Mouse (Mus musculus): ENCODE measurements around the gene 1700025B11Rik. TPM values are rescaled to one million over a fixed set of nuclear protein-coding genes. Genes with fewer than 3 reads are reported as not detected.
"Not testable (repeated sequence)": the region's sequence is repeated elsewhere in the genome, so short reads cannot be mapped to it uniquely, and the experiment has no call there.

The 1700025B11Rik gene
- total and polyA plus RNA-seq, 3 experiments, result not detected

GRCm38 (mm10) chr15:77563219-77563618 lies 1.5 kb upstream of the 1700025B11Rik start:
- no peaks in the 10 kb centered on the region for H3K36me3 ChIP-seq (replicated peaks)
- no peak overlapping the region for H3K4me3 ChIP-seq (ENCODE audit: low read depth, low read length)
- no peak for TF ChIP-seq CTCF (IDR thresholded peaks at IDR 0.05; ENCODE audit: low read depth, low read length)
- no peak for TF ChIP-seq POLR2AphosphoS5 (IDR thresholded peaks at IDR 0.05; ENCODE audit: insufficient replicate concordance, low read depth, low read length)
- no peak for TF ChIP-seq TAL1 (conservative IDR thresholded peaks at IDR 0.05; ENCODE audit: low read depth, low read length)
- no peak for TF ChIP-seq GATA2 (IDR thresholded peaks at IDR 0.05; ENCODE audit: borderline replicate concordance, low read depth, low read length)
- no peak for TF ChIP-seq GATA1 (IDR thresholded peaks at IDR 0.05; ENCODE audit: borderline replicate concordance, low read length)
- H3K9me3 ChIP-seq (replicated peaks), result no peaks in the 10 kb centered on the region
- no peaks in the 10 kb centered on the region for H3K27me3 ChIP-seq (ENCODE audit: insufficient read depth, low read length)
- no peak for ATAC-seq (ENCODE audit: extremely low read depth, insufficient number of reproducible peaks, low FRiP score, poor library complexity, severe bottlenecking)
- no peaks in the 10 kb centered on the region for H3K4me1 ChIP-seq (ENCODE audit: insufficient read depth, low read depth, low read length)
- no peak for DNase-seq (ENCODE audit: low spot score)

DNA sequence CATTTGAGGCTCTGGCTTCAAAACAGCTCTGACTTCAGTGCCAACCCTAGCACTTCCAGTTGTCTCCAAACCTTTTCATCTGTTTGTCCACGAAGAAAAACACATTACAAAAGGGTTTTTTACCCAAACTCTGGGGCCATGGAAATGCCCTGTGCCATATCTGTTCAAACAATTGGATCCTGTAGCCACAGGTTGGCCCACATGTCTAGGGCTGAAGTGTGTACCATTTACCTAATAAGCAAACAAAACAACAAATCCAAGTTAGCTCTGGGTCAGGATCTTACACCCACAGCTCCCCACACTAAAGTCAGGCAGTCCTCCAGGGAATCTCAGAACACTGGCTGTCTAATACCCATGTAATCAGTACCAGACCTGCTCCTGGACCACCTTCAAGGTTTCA lies 22.5 kb downstream of the 1700025B11Rik start:
- not testable (repeated sequence) for H3K36me3 ChIP-seq (replicated peaks); H3K27me3 ChIP-seq (ENCODE audit: insufficient read depth, low read length); H3K4me1 ChIP-seq (ENCODE audit: insufficient read depth, low read depth, low read length); ATAC-seq (ENCODE audit: extremely low read depth, insufficient number of reproducible peaks, low FRiP score, poor library complexity, severe bottlenecking); H3K4me3 ChIP-seq (ENCODE audit: low read depth, low read length); DNase-seq (ENCODE audit: low spot score); H3K9me3 ChIP-seq (replicated peaks)

- Histone ChIP-seq H3K36me3 (replicated peaks) (no peaks in the 10 kb centered on the region), H3K9me3 (replicated peaks) (no peaks in the 10 kb centered on the region), H3K27me3 (ENCODE audit: insufficient read depth, low read length) (no peaks in the 10 kb centered on the region), H3K4me1 (ENCODE audit: insufficient read depth, low read depth, low read length) (no peaks in the 10 kb centered on the region), H3K4me3 (ENCODE audit: low read depth, low read length) (no peak within 1 kb of the TSS)
- TF ChIP-seq GATA2 (IDR thresholded peaks at IDR 0.05; ENCODE audit: borderline replicate concordance, low read depth, low read length) (no peak), CTCF (IDR thresholded peaks at IDR 0.05; ENCODE audit: low read depth, low read length) (no peak), GATA1 (IDR thresholded peaks at IDR 0.05; ENCODE audit: borderline replicate concordance, low read length) (no peak)
- ATAC-seq (ENCODE audit: extremely low read depth, insufficient number of reproducible peaks, low FRiP score, poor library complexity, severe bottlenecking) (no peak), DNase-seq (ENCODE audit: low spot score) (no peak)
Observed at GRCm38 (mm10) chr15:77533216-77533615, 28.5 kb downstream of the 1700025B11Rik start, which contains the start of gene Apol7c. Gene Apol7c (minus strand): TSS chr15:77533316.

DNA sequence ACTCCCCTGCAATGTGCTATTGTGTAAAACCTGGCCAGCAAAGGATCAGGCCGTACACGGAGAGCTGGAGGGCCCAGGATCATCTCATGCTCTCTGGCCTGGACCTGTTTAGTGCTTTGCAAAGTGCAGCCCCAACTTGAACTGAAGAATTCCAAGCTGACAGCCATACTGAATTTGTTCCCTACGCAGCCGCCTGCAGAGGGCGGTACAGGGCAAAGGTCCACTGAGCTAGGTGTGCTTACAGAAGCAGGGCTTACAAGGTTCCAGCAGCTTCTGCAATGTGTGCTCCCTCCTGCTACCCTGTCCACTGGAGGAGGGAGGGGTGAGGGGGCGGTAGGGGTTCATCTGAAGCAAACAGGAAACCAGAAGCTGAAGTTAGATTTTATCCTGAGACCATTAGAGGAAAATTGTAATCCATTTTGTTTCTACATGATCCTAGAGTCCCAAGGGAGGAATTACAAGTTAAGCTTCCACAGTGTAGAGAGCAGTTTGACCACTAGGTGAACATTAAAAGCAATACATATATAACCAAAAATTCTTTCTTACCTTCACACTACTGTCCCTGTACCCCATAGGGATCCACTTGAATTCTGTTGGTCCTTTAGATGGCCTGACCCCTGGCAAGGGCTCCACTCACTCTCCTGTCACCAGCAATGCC lies 38.4 kb downstream of the 1700025B11Rik start:
- ATAC-seq (ENCODE audit: extremely low read depth, insufficient number of reproducible peaks, low FRiP score, poor library complexity, severe bottlenecking); DNase-seq (ENCODE audit: low spot score); H3K27me3 ChIP-seq (ENCODE audit: insufficient read depth, low read length); H3K4me1 ChIP-seq (ENCODE audit: insufficient read depth, low read depth, low read length); H3K4me3 ChIP-seq (ENCODE audit: low read depth, low read length); H3K36me3 ChIP-seq (replicated peaks); H3K9me3 ChIP-seq (replicated peaks): not testable (repeated sequence)

GRCm38 (mm10) chr15:77520596-77520995 lies 41.1 kb downstream of the 1700025B11Rik start:
- not testable (repeated sequence) for H3K36me3 ChIP-seq (replicated peaks); ATAC-seq (ENCODE audit: extremely low read depth, insufficient number of reproducible peaks, low FRiP score, poor library complexity, severe bottlenecking); H3K27me3 ChIP-seq (ENCODE audit: insufficient read depth, low read length); DNase-seq (ENCODE audit: low spot score); H3K4me3 ChIP-seq (ENCODE audit: low read depth, low read length); H3K4me1 ChIP-seq (ENCODE audit: insufficient read depth, low read depth, low read length); H3K9me3 ChIP-seq (replicated peaks)

Other genes starting within 250 kb of the 1700025B11Rik start
- gene Apol7a, start 162.8 kb downstream of the 1700025B11Rik start, total RNA-seq (2014; fragmentation: Nextera tagmentation), result not detected in 2 replicates
- 0.11 TPM in 1 of 2 replicates, not detected in the other for gene Apol7a, start 162.8 kb downstream of the 1700025B11Rik start, total RNA-seq (2017)
- gene Apol7a, start 162.8 kb downstream of the 1700025B11Rik start, polyA plus RNA-seq (2012), result not detected in 2 replicates
- gene Apol9a, start 150.8 kb downstream of the 1700025B11Rik start, total RNA-seq (2014; fragmentation: Nextera tagmentation), result not detected in 2 replicates
- 0.17 and 0.33 TPM in 2 replicates for gene Apol9a, start 150.8 kb downstream of the 1700025B11Rik start, total RNA-seq (2017)
- gene Apol9a, start 150.8 kb downstream of the 1700025B11Rik start, polyA plus RNA-seq (2012), result not detected in 2 replicates
- gene Apol7b, start 114.4 kb downstream of the 1700025B11Rik start, total RNA-seq (2014; fragmentation: Nextera tagmentation), result not detected in 2 replicates
- not detected in 2 replicates for gene Apol7b, start 114.4 kb downstream of the 1700025B11Rik start, total RNA-seq (2017)
- not detected in 2 replicates for gene Apol7b, start 114.4 kb downstream of the 1700025B11Rik start, polyA plus RNA-seq (2012)
- not detected in 2 replicates for gene Apol10a, start 84.8 kb downstream of the 1700025B11Rik start, total RNA-seq (2014; fragmentation: Nextera tagmentation)
- gene Apol10a, start 84.8 kb downstream of the 1700025B11Rik start, total RNA-seq (2017), result 0.06 and 0.11 TPM in 2 replicates
- not detected in 2 replicates for gene Apol10a, start 84.8 kb downstream of the 1700025B11Rik start, polyA plus RNA-seq (2012)
- not detected in 2 replicates for gene Apol11a, start 53.6 kb downstream of the 1700025B11Rik start, total RNA-seq (2014; fragmentation: Nextera tagmentation)
- 0.06 and 0.22 TPM in 2 replicates for gene Apol11a, start 53.6 kb downstream of the 1700025B11Rik start, total RNA-seq (2017)
- not detected in 2 replicates for gene Apol11a, start 53.6 kb downstream of the 1700025B11Rik start, polyA plus RNA-seq (2012)
- gene Apol7c, start 28.6 kb downstream of the 1700025B11Rik start, total RNA-seq (2014; fragmentation: Nextera tagmentation), result not detected in 2 replicates
- 0.05 and 0.17 TPM in 2 replicates for gene Apol7c, start 28.6 kb downstream of the 1700025B11Rik start, total RNA-seq (2017)
- not detected in 2 replicates for gene Apol7c, start 28.6 kb downstream of the 1700025B11Rik start, polyA plus RNA-seq (2012)
- gene Apol10b, start 34.2 kb upstream of the 1700025B11Rik start, total RNA-seq (2014; fragmentation: Nextera tagmentation), result not detected in 2 replicates
- gene Apol10b, start 34.2 kb upstream of the 1700025B11Rik start, total RNA-seq (2017), result 0.11 and 0.12 TPM in 2 replicates
- not detected in 2 replicates for gene Apol10b, start 34.2 kb upstream of the 1700025B11Rik start, polyA plus RNA-seq (2012)
- gene Gm36245, start 37.4 kb upstream of the 1700025B11Rik start, total RNA-seq (2014; fragmentation: Nextera tagmentation), result not detected in 2 replicates
- not detected in 2 replicates for gene Gm36245, start 37.4 kb upstream of the 1700025B11Rik start, total RNA-seq (2017)
- not detected in 2 replicates for gene Gm36245, start 37.4 kb upstream of the 1700025B11Rik start, polyA plus RNA-seq (2012)
- gene Apol11b, start 81.4 kb upstream of the 1700025B11Rik start, total RNA-seq (2014; fragmentation: Nextera tagmentation), result 1.3 TPM in 1 of 2 replicates, not detected in the other
- gene Apol11b, start 81.4 kb upstream of the 1700025B11Rik start, total RNA-seq (2017), result 0.11 and 0.12 TPM in 2 replicates
- not detected in 2 replicates for gene Apol11b, start 81.4 kb upstream of the 1700025B11Rik start, polyA plus RNA-seq (2012)
- not detected in 2 replicates for gene Apol7e, start 137.0 kb upstream of the 1700025B11Rik start, total RNA-seq (2014; fragmentation: Nextera tagmentation)
- 0.17 TPM in 1 of 2 replicates, not detected in the other for gene Apol7e, start 137.0 kb upstream of the 1700025B11Rik start, total RNA-seq (2017)
- gene Apol7e, start 137.0 kb upstream of the 1700025B11Rik start, polyA plus RNA-seq (2012), result not detected in 2 replicates
- not detected in 2 replicates for gene Apol9b, start 167.1 kb upstream of the 1700025B11Rik start, total RNA-seq (2014; fragmentation: Nextera tagmentation)
- gene Apol9b, start 167.1 kb upstream of the 1700025B11Rik start, total RNA-seq (2017), result not detected in 2 replicates
- gene Apol9b, start 167.1 kb upstream of the 1700025B11Rik start, polyA plus RNA-seq (2012), result not detected in 2 replicates
- gene Apol8, start 195.1 kb upstream of the 1700025B11Rik start, total RNA-seq (2014; fragmentation: Nextera tagmentation), result 13.3 TPM in 1 of 2 replicates, not detected in the other
- gene Apol8, start 195.1 kb upstream of the 1700025B11Rik start, total RNA-seq (2017), result 0.55 TPM in 1 of 2 replicates, not detected in the other
- not detected in 2 replicates for gene Apol8, start 195.1 kb upstream of the 1700025B11Rik start, polyA plus RNA-seq (2012)

All from G1E (cell line).